8 mouse cellular contexts compared by ENCODE assay signal in genomic region chr7:62377313-62377712, GRCm38 (mm10). TPM values are rescaled to one million over a fixed set of nuclear protein-coding genes. Genes with fewer than 3 reads are reported as not detected.
DNase-seq lines count a peak whose midpoint lies in the region; ATAC-seq and TF ChIP-seq lines count a peak whose summit lies in the region.
"Had no signal": no experiment of that assay in that cellular context is flagged by ENCODE, and none has a peak within 500 bp of the region (broad histone marks: within the 10 kb centered on the region; RNA-seq: fewer than 3 reads in every experiment).

No protein-coding gene starts in this region.

- no peak for TF ChIP-seq POLR2A in lung, adult 2 months (IDR thresholded peaks at IDR 0.05; ENCODE audit: borderline replicate concordance, extremely low read depth, low read depth, low read length)

- 0 out of 2 replicates have a peak, but pooled peaks cover 3% of the 10 kb centered on the region for H3K9me3 ChIP-seq in lung, embryonic 16.5 days (ENCODE audit: control insufficient read depth, low read length)
- 0 out of 2 replicates have a peak, but pooled peaks cover 7% of the 10 kb centered on the region for H3K9me3 ChIP-seq in forebrain, embryonic 14.5 days (replicated peaks; ENCODE audit: control insufficient read depth, low read length)
- H3K9me3 ChIP-seq in limb, embryonic 11.5 days (ENCODE audit: control insufficient read depth, low read length) = peaks cover 6% of the 10 kb centered on the region
- H3K9me3 ChIP-seq in stomach, embryonic 15.5 days = no peaks in the 10 kb centered on the region

- no peaks in the 10 kb centered on the region for H3K36me3 ChIP-seq in lung, embryonic 16.5 days (ENCODE audit: control insufficient read depth, insufficient read depth, low read length)
- H3K36me3 ChIP-seq in forebrain, embryonic 14.5 days (ENCODE audit: control insufficient read depth, insufficient read depth, low read length) = 0 out of 2 replicates have a peak, but pooled peaks cover 2% of the 10 kb centered on the region
- no peaks in the 10 kb centered on the region for H3K36me3 ChIP-seq in limb, embryonic 11.5 days (ENCODE audit: control insufficient read depth, insufficient read depth, low read length)
- no peaks in the 10 kb centered on the region for H3K36me3 ChIP-seq in stomach, embryonic 15.5 days

- DNase-seq in lung, adult 2 months = no peak
- DNase-seq in forebrain, embryonic 14.5 days (ENCODE audit: low spot score) = no peak
- DNase-seq in limb, embryonic 11.5 days (ENCODE audit: low spot score) = no peak
- no peak for DNase-seq in urinary bladder, postnatal 14 days (ENCODE audit: low spot score)
- DNase-seq in layer of hippocampus, postnatal 36 days = no peak
- DNase-seq: thymus, postnatal 14 days had no signal

- peak; percentile 53 for ATAC-seq in lung, embryonic 16.5 days (ENCODE audit: low read depth)
- peak; percentile 51 for ATAC-seq in forebrain, embryonic 14.5 days
- ATAC-seq in limb, embryonic 11.5 days (ENCODE audit: insufficient number of reproducible peaks, low FRiP score, low TSS enrichment, low read depth) = peak; percentile 23; the same call in 1 of the 2 replicates
- ATAC-seq in stomach, embryonic 15.5 days (ENCODE audit: insufficient read depth, low FRiP score, low read depth) = peak; percentile 54

- H3K4me3 ChIP-seq in lung, embryonic 16.5 days (ENCODE audit: low read length) = peak overlapping the region; percentile 48
- H3K4me3 ChIP-seq in lung, adult 2 months (replicated peaks; ENCODE audit: extremely low read depth, low read depth, low read length) = no peak overlapping the region
- H3K4me3 ChIP-seq in forebrain, embryonic 14.5 days (ENCODE audit: low read depth, low read length) = peak overlapping the region; percentile 48
- peak overlapping the region; percentile 43 for H3K4me3 ChIP-seq in limb, embryonic 11.5 days (ENCODE audit: low read depth, low read length)
- peak overlapping the region; percentile 50 for H3K4me3 ChIP-seq in stomach, embryonic 15.5 days (replicated peaks)

- 27% methylated on average over 10 of the region's 14 CpGs for WGBS in lung, embryonic 16.5 days
- WGBS in lung, adult 2 months = 34% methylated on average over 14 of the region's 14 CpGs
- 42% methylated on average over 14 of the region's 14 CpGs for WGBS in forebrain, embryonic 14.5 days
- WGBS in limb, embryonic 11.5 days = 33% methylated on average over 14 of the region's 14 CpGs
- WGBS in stomach, embryonic 15.5 days = 15% methylated on average over 14 of the region's 14 CpGs

- no peak overlapping the region for H3K27ac ChIP-seq in lung, embryonic 16.5 days (ENCODE audit: low read length)
- H3K27ac ChIP-seq in forebrain, embryonic 14.5 days (ENCODE audit: low read depth, low read length) = peak overlapping the region; percentile 63; the same call in 1 of the 2 replicates
- H3K27ac ChIP-seq in limb, embryonic 11.5 days (replicated peaks; ENCODE audit: low read depth, low read length) = no peak overlapping the region
- no peak overlapping the region for H3K27ac ChIP-seq in stomach, embryonic 15.5 days

- peak overlapping the region; percentile 59 for H3K9ac ChIP-seq in lung, embryonic 16.5 days (ENCODE audit: low read length)
- H3K9ac ChIP-seq in forebrain, embryonic 14.5 days (ENCODE audit: low read length) = peak overlapping the region; percentile 73
- peak overlapping the region; percentile 62 for H3K9ac ChIP-seq in limb, embryonic 11.5 days (ENCODE audit: low read length)
- H3K9ac ChIP-seq in stomach, embryonic 15.5 days = 0 out of 2 replicates have a peak overlapping the region, but pooled peaks have one; percentile 37

- no peaks in the 10 kb centered on the region for H3K27me3 ChIP-seq in lung, embryonic 16.5 days (ENCODE audit: control insufficient read depth, insufficient read depth, low read depth, low read length)
- H3K27me3 ChIP-seq in forebrain, embryonic 14.5 days (replicated peaks; ENCODE audit: control insufficient read depth, insufficient read depth, low read length) = no peaks in the 10 kb centered on the region
- H3K27me3 ChIP-seq in limb, embryonic 11.5 days (ENCODE audit: control insufficient read depth, insufficient read depth, low read length) = no peaks in the 10 kb centered on the region
- H3K27me3 ChIP-seq in stomach, embryonic 15.5 days (replicated peaks) = no peaks in the 10 kb centered on the region

- TF ChIP-seq CTCF in lung, adult 2 months (IDR thresholded peaks at IDR 0.05; ENCODE audit: insufficient read depth, low read length) = no peak

- peak overlapping the region; percentile 72 for H3K4me2 ChIP-seq in lung, embryonic 16.5 days (ENCODE audit: low read depth, low read length)
- H3K4me2 ChIP-seq in forebrain, embryonic 14.5 days (ENCODE audit: low read length) = peak overlapping the region; percentile 62
- peak overlapping the region; percentile 68 for H3K4me2 ChIP-seq in limb, embryonic 11.5 days (ENCODE audit: low read depth, severe bottlenecking)
- peak overlapping the region; percentile 60 for H3K4me2 ChIP-seq in stomach, embryonic 15.5 days

- H3K4me1 ChIP-seq in lung, embryonic 16.5 days (replicated peaks; ENCODE audit: control insufficient read depth, insufficient read depth, low read length) = no peaks in the 10 kb centered on the region
- no peaks in the 10 kb centered on the region for H3K4me1 ChIP-seq in lung, adult 2 months (ENCODE audit: control insufficient read depth, insufficient read depth, low read length)
- H3K4me1 ChIP-seq in forebrain, embryonic 14.5 days (ENCODE audit: control insufficient read depth, insufficient read depth, low read length) = peaks cover 4% of the 10 kb centered on the region; the same call in 1 of the 2 replicates
- no peaks in the 10 kb centered on the region for H3K4me1 ChIP-seq in limb, embryonic 11.5 days (ENCODE audit: control insufficient read depth, insufficient read depth, low read length)
- no peaks in the 10 kb centered on the region for H3K4me1 ChIP-seq in stomach, embryonic 15.5 days

RNA-seq across cellular contexts. Expression of gene Magel2, which starts 0.5 kb away (rescaled TPM):
- polyA plus RNA-seq in lung, embryonic 16.5 days (2015; fragmentation: Nextera tagmentation; extraction: Ambion mirVana) = 1.1 TPM in 2 replicates
- not detected in 2 replicates for polyA plus RNA-seq in lung, adult 2 months (2012; rRNA removed)
- 11.8 and 14.0 TPM in 2 replicates for polyA plus RNA-seq in forebrain, embryonic 14.5 days (2014; fragmentation: Nextera tagmentation; extraction: Ambion mirVana)
- 3.0 and 5.6 TPM in 2 replicates for polyA plus RNA-seq in limb, embryonic 11.5 days (2014; fragmentation: Nextera tagmentation; extraction: Ambion mirVana)
- 1.1 and 1.4 TPM in 2 replicates for polyA plus RNA-seq in stomach, embryonic 15.5 days (2015; fragmentation: Nextera tagmentation; extraction: Ambion mirVana)
- 1 to 10 TPM; 1.4 to 1.5 TPM for total RNA-seq in layer of hippocampus, postnatal 36 days (2021)

RNA-seq across cellular contexts. Expression of gene Ndn, which starts 30.9 kb away (rescaled TPM):
- 62.8 and 67.0 TPM in 2 replicates for polyA plus RNA-seq in lung, embryonic 16.5 days (2015; fragmentation: Nextera tagmentation; extraction: Ambion mirVana)
- polyA plus RNA-seq in lung, adult 2 months (2012; rRNA removed) = 8.9 and 10.1 TPM in 2 replicates
- 599 and 619 TPM in 2 replicates for polyA plus RNA-seq in forebrain, embryonic 14.5 days (2014; fragmentation: Nextera tagmentation; extraction: Ambion mirVana)
- polyA plus RNA-seq in limb, embryonic 11.5 days (2014; fragmentation: Nextera tagmentation; extraction: Ambion mirVana) = 87.6 and 95.0 TPM in 2 replicates
- polyA plus RNA-seq in stomach, embryonic 15.5 days (2015; fragmentation: Nextera tagmentation; extraction: Ambion mirVana) = 84.7 and 86.7 TPM in 2 replicates
- 100 to 1,000 TPM; 129 to 135 TPM for total RNA-seq in layer of hippocampus, postnatal 36 days (2021)

RNA-seq across cellular contexts. Expression of gene Mkrn3, which starts 42.6 kb away (rescaled TPM):
- 3.5 and 4.2 TPM in 2 replicates for polyA plus RNA-seq in lung, embryonic 16.5 days (2015; fragmentation: Nextera tagmentation; extraction: Ambion mirVana)
- polyA plus RNA-seq in lung, adult 2 months (2012; rRNA removed) = 0.92 and 1.6 TPM in 2 replicates
- polyA plus RNA-seq in forebrain, embryonic 14.5 days (2014; fragmentation: Nextera tagmentation; extraction: Ambion mirVana) = 20.0 and 23.7 TPM in 2 replicates
- polyA plus RNA-seq in limb, embryonic 11.5 days (2014; fragmentation: Nextera tagmentation; extraction: Ambion mirVana) = 6.6 and 7.8 TPM in 2 replicates
- polyA plus RNA-seq in stomach, embryonic 15.5 days (2015; fragmentation: Nextera tagmentation; extraction: Ambion mirVana) = 4.6 and 5.3 TPM in 2 replicates
- 1 to 10 TPM; 1.3 to 1.5 TPM for total RNA-seq in layer of hippocampus, postnatal 36 days (2021)
